Mouse (Mus musculus) CH12.LX (cell line): ENCODE measurements at regions not wholly inside any gene's neighbourhood (a gene's known extent, or its start where the extent isn't known, plus 50 kb on each side); places are given as distances from the start of the nearest gene placed in this dataset.

Source experiments
- DNase-seq: peaks from one replicate; pipeline ENCODE4 v3.0.0-alpha.2; 2013; ENCODE audit errors: extremely low read depth
- H3K27ac ChIP-seq: 2 replicates; pipeline ENCODE4 v1.5.1; 2012; ENCODE audit warnings: low read depth, mild to moderate bottlenecking, control low read depth, moderate library complexity; ENCODE audit not compliant: insufficient read depth
- H3K27me3 ChIP-seq: replicated peaks from 2 replicates; pipeline ENCODE3; 2012; ENCODE audit warnings: inconsistent platforms
- H3K36me3 ChIP-seq, 2 experiments: replicated peaks in 1 of 2; 2 replicates each; pipeline versions ENCODE3 to v1.6.1; 2012; ENCODE audit warnings: inconsistent platforms in 1 of 2, low read length in 1 of 2, mild to moderate bottlenecking in 1 of 2, mixed read lengths in 1 of 2, moderate library complexity in 1 of 2; ENCODE audit not compliant: control insufficient read depth in 1 of 2, insufficient read depth in 1 of 2
- H3K4me1 ChIP-seq, 2 experiments: 2 replicates each; pipeline ENCODE4 v1.6.1; 2012; ENCODE audit warnings: inconsistent platforms in 1 of 2, moderate library complexity in 1 of 2; ENCODE audit not compliant: insufficient read depth in 2 of 2, control insufficient read depth in 1 of 2
- H3K4me2 ChIP-seq: 2 replicates; pipeline ENCODE4 v1.6.1; 2012; ENCODE audit warnings: low read depth, mild to moderate bottlenecking, control low read depth; ENCODE audit not compliant: poor library complexity, insufficient read depth, severe bottlenecking
- H3K4me3 ChIP-seq, 3 experiments: fragments of 150-350 bp in 1 of 3; sonication (generic) in 1 of 3; replicated peaks in 1 of 3; 2 replicates each; pipeline versions ENCODE3 to v1.5.1; 2011 to 2012; ENCODE audit warnings: low read depth in 2 of 3, low read length in 2 of 3, mild to moderate bottlenecking in 2 of 3, moderate library complexity in 2 of 3, control low read depth in 1 of 3, improper control_type of control experiment in 1 of 3, inconsistent platforms in 1 of 3, mixed read lengths in 1 of 3; ENCODE audit not compliant: poor library complexity in 1 of 3
- H3K79me2 ChIP-seq: replicated peaks from 2 replicates; pipeline ENCODE4 v1.6.1; 2012; ENCODE audit warnings: mild to moderate bottlenecking, moderate library complexity; ENCODE audit not compliant: control insufficient read depth, poor library complexity, insufficient read depth, severe bottlenecking; ENCODE audit errors: extremely low read depth
- H3K9ac ChIP-seq: 2 replicates; pipeline ENCODE4 v1.6.1; 2012; ENCODE audit warnings: low read depth, mild to moderate bottlenecking, control low read depth, moderate library complexity; ENCODE audit not compliant: insufficient read depth
- H3K9me3 ChIP-seq: replicated peaks from 2 replicates; pipeline ENCODE3; 2012; ENCODE audit warnings: low read length, inconsistent platforms, mixed read lengths
- BHLHE40 ChIP-seq: IDR thresholded peaks from 2 replicates; pipeline ENCODE4 v1.6.1; 2011; ENCODE audit warnings: mild to moderate bottlenecking, low read depth, low read length, improper control_type of control experiment
- CHD2 ChIP-seq: IDR thresholded peaks from 2 replicates; pipeline ENCODE4 v1.6.1; 2011; ENCODE audit warnings: low read length, improper control_type of control experiment
- E2F4 ChIP-seq: IDR thresholded peaks from 2 replicates; pipeline ENCODE4 v1.6.1; 2011; ENCODE audit warnings: low read depth, low read length, improper control_type of control experiment; ENCODE audit not compliant: insufficient replicate concordance
- EP300 ChIP-seq: IDR thresholded peaks from 2 replicates; pipeline ENCODE4 v1.6.1; 2011; ENCODE audit warnings: low read length, improper control_type of control experiment
- ETS1 ChIP-seq: conservative IDR thresholded peaks from 2 replicates; pipeline ENCODE4 v1.6.1; 2012; ENCODE audit warnings: low read depth, mild to moderate bottlenecking, inconsistent platforms, low read length, improper control_type of control experiment, moderate library complexity
- IRF4 ChIP-seq: IDR thresholded peaks from 2 replicates; pipeline ENCODE4 v1.6.1; 2014; ENCODE audit warnings: low read depth, mild to moderate bottlenecking, inconsistent platforms, low read length, improper control_type of control experiment
- JUN ChIP-seq: IDR thresholded peaks from 2 replicates; pipeline ENCODE4 v1.6.1; 2011; ENCODE audit warnings: low read depth, mild to moderate bottlenecking, low read length, improper control_type of control experiment, moderate library complexity; ENCODE audit not compliant: insufficient read depth
- JUND ChIP-seq: conservative IDR thresholded peaks from 2 replicates; pipeline ENCODE4 v1.6.1; 2011; ENCODE audit warnings: low read depth, low read length, improper control_type of control experiment
- KAT2A ChIP-seq: IDR thresholded peaks from 2 replicates; pipeline ENCODE4 v1.6.1; 2012; ENCODE audit warnings: low read length, improper control_type of control experiment, inconsistent platforms; ENCODE audit not compliant: insufficient replicate concordance
- MAZ ChIP-seq: IDR thresholded peaks from 2 replicates; pipeline ENCODE4 v1.6.1; 2012; ENCODE audit warnings: low read depth, mild to moderate bottlenecking, inconsistent platforms, low read length, improper control_type of control experiment, moderate library complexity
- MEF2A ChIP-seq: IDR thresholded peaks from 2 replicates; pipeline ENCODE4 v1.6.1; 2014; ENCODE audit warnings: low read depth, mild to moderate bottlenecking, inconsistent platforms, low read length, improper control_type of control experiment, borderline replicate concordance
- MXI1 ChIP-seq: IDR thresholded peaks from 2 replicates; pipeline ENCODE4 v1.6.1; 2011; ENCODE audit warnings: mild to moderate bottlenecking, low read depth, low read length, improper control_type of control experiment
- MYC ChIP-seq: IDR thresholded peaks from 2 replicates; pipeline ENCODE4 v1.6.1; 2011; ENCODE audit warnings: low read depth, mild to moderate bottlenecking, improper control_type of control experiment, low read length
- PAX5 ChIP-seq: IDR thresholded peaks from 2 replicates; pipeline ENCODE4 v1.6.1; 2012; ENCODE audit warnings: low read length, inconsistent platforms, mixed read lengths
- POLR2A ChIP-seq: IDR thresholded peaks from 2 replicates; pipeline ENCODE4 v1.6.1; 2011; ENCODE audit warnings: low read depth, mild to moderate bottlenecking, improper control_type of control experiment, low read length
- POLR2AphosphoS2 ChIP-seq: IDR thresholded peaks from 2 replicates; pipeline ENCODE4 v1.6.1; 2011; ENCODE audit warnings: low read depth, low read length, improper control_type of control experiment
- RCOR1 ChIP-seq: conservative IDR thresholded peaks from 2 replicates; pipeline ENCODE4 v1.6.1; 2012; ENCODE audit warnings: low read depth, mild to moderate bottlenecking, inconsistent platforms, low read length, improper control_type of control experiment
- TBP ChIP-seq: conservative IDR thresholded peaks from 2 replicates; pipeline ENCODE4 v1.6.1; 2011; ENCODE audit warnings: low read depth, low read length, improper control_type of control experiment
- TCF12 ChIP-seq: IDR thresholded peaks from 2 replicates; pipeline ENCODE4 v1.6.1; 2014; ENCODE audit warnings: low read depth, mild to moderate bottlenecking, inconsistent platforms, low read length, improper control_type of control experiment
- USF2 ChIP-seq: conservative IDR thresholded peaks from 2 replicates; pipeline ENCODE4 v1.6.1; 2011; ENCODE audit warnings: low read depth, low read length, improper control_type of control experiment
- ZNF384 ChIP-seq: IDR thresholded peaks from 2 replicates; pipeline ENCODE4 v1.6.1; 2012; ENCODE audit warnings: low read depth, low read length, improper control_type of control experiment, inconsistent platforms
- dilution Hi-C: fragments of 300-500 bp; cut with MboI; formaldehyde crosslinking; loops from 2 replicates; pipeline ENCODE4 v1.14.3; 2020; ENCODE audit warnings: low sequenced_read_pairs; ENCODE audit not compliant: extremely low pct_unique_long_range_greater_than_20kb, extremely low pct_ligation_motif_present
- in situ Hi-C: fragments of 300-500 bp; cut with MboI; formaldehyde crosslinking; loops from 3 replicates; pipeline ENCODE4 v1.14.3; 2019; ENCODE audit warnings: low sequenced_read_pairs, low pct_ligation_motif_present, low pct_unique_long_range_greater_than_20kb, mixed read lengths

DNA sequence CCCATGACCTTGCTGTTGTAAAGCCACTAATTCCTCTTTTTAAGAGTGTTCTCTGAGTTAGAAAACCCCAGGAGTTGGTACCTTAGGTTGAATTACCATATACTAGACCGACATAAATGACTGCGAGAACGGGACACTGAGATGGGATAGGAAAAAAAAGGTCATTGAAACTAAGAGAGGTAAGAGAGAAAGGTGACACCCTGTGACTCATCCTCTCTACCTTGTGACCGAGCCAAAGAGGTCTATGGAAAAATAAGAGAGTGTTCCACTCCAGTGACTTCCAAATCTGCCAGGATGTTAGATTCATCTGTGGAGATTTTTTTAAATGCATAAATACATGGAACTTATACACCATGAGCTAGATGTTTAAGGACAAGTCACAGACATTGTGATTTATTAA is 115.3 kb upstream of the Trib2 start:
- Histone ChIP-seq H3K79me2 (no peaks in the 10 kb centered on the region), H3K4me1 (peaks cover 5 to 27% of the 10 kb centered on the region in 2 experiments), H3K27me3 (no peaks in the 10 kb centered on the region)
- TF ChIP-seq JUND (peak; percentile 92), RCOR1 (0 out of 2 replicates have a peak, but pooled peaks have one; percentile 31), JUN (peak; percentile 96), KAT2A (no peak), BHLHE40 (peak; percentile 70), TBP (no peak), MEF2A (peak; percentile 75; the same call in 1 of the 2 replicates), TCF12 (peak; percentile 35; the same call in 1 of the 2 replicates), IRF4 (peak; percentile 82), ZNF384 (peak; percentile 78), CHD2 (peak; percentile 58; the same call in 1 of the 2 replicates), EP300 (peak; percentile 95), POLR2A (no peak), ETS1 (peak; percentile 94), E2F4 (no peak)
- TF ChIP-seq, all 38 proteins: peak for 11
- Histone ChIP-seq H3K4me3 (no peak overlapping the region), H3K9me3 (no peaks in the 10 kb centered on the region), H3K36me3 (no peaks in the 10 kb centered on the region), H3K9ac (no peak overlapping the region), H3K27ac (no peak overlapping the region), H3K4me2 (no peak overlapping the region)
- in situ Hi-C loops: no loop called here
- dilution Hi-C loops: no loop called here
- DNase-seq: peak; percentile 80

DNA sequence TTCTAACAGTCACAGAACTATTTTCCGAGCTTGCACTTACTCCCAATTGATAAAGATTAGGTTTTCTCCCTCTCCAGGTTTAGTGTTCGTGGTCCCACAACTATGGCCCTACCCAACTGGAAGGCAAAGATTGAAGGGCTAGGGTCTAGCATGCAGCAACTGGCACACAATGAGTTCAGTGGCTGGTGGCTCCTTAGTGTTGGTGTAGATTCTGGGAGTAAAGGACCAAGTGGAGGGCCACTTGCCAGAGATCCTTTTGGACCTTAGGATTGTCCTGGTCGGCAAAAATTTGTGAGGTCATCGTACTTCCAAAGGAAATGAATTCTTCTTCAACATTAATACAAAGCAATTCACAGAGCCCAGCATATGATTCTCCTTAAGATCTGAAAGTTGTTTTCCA is 114.8 kb upstream of the Trib2 start:
- H3K4me3 ChIP-seq: no peak overlapping the region
- no peak overlapping the region for H3K27ac ChIP-seq
- H3K4me2 ChIP-seq: no peak overlapping the region
- no peaks in the 10 kb centered on the region for H3K79me2 ChIP-seq
- no peaks in the 10 kb centered on the region for H3K27me3 ChIP-seq
- DNase-seq: no peak
- peaks cover 5 to 27% of the 10 kb centered on the region in 2 experiments for H3K4me1 ChIP-seq
- H3K9me3 ChIP-seq: no peaks in the 10 kb centered on the region
- H3K9ac ChIP-seq: no peak overlapping the region
- in situ Hi-C loops: no loop called here
- TF ChIP-seq POLR2AphosphoS2: no peak
- no peak for TF ChIP-seq RCOR1
- no peak for TF ChIP-seq IRF4
- TF ChIP-seq MEF2A: no peak
- TF ChIP-seq MYC: no peak
- no peak for TF ChIP-seq USF2
- no peak for TF ChIP-seq EP300
- no peak for TF ChIP-seq MAZ
- no peak for TF ChIP-seq MXI1
- no peak for TF ChIP-seq KAT2A
- TF ChIP-seq PAX5: no peak
- H3K36me3 ChIP-seq: no peaks in the 10 kb centered on the region
- dilution Hi-C loops: no loop called here
